Comparison of ENCODE assay signal across 25 mouse cellular contexts in genomic region chr13:53188935-53189334, GRCm38 (mm10).
DNase-seq lines count a peak whose midpoint lies in the region; ATAC-seq and TF ChIP-seq lines count a peak whose summit lies in the region.
"Had no signal": no experiment of that assay in that cellular context is flagged by ENCODE, and none has a peak within 500 bp of the region (broad histone marks: within the 10 kb centered on the region; RNA-seq: fewer than 3 reads in every experiment).

No protein-coding gene starts in this region.

- TF ChIP-seq CTCF in stomach, postnatal 0 days (IDR thresholded peaks at IDR 0.05; ENCODE audit: low read depth) = no peak

- H3K9me3 ChIP-seq in kidney, embryonic 16.5 days (ENCODE audit: low read length) = 0 out of 2 replicates have a peak, but pooled peaks cover 4% of the 10 kb centered on the region
- no peaks in the 10 kb centered on the region for H3K9me3 ChIP-seq in intestine, embryonic 16.5 days (ENCODE audit: control insufficient read depth, low read length)
- 0 out of 2 replicates have a peak, but pooled peaks cover 8% of the 10 kb centered on the region for H3K9me3 ChIP-seq in limb, embryonic 12.5 days
- no peaks in the 10 kb centered on the region for H3K9me3 ChIP-seq in stomach, postnatal 0 days (ENCODE audit: control insufficient read depth, low read length)
- H3K9me3 ChIP-seq: hindbrain, embryonic 12.5 days; liver, embryonic 12.5 days; midbrain, embryonic 10.5 days had no signal

- no peak for TF ChIP-seq EP300 in stomach, postnatal 0 days (optimal IDR thresholded peaks at IDR 0.05)

- peak overlapping the region; percentile 70; the same call in 1 of the 2 replicates for H3K27ac ChIP-seq in kidney, embryonic 16.5 days (ENCODE audit: low read length)
- H3K27ac ChIP-seq in intestine, embryonic 16.5 days (ENCODE audit: low read length) = no peak overlapping the region
- peak overlapping the region; percentile 36 for H3K27ac ChIP-seq in limb, embryonic 12.5 days
- H3K27ac ChIP-seq in stomach, postnatal 0 days (replicated peaks) = no peak overlapping the region
- H3K27ac ChIP-seq: hindbrain, embryonic 12.5 days; hindbrain, postnatal 0 days; layer of hippocampus, adult 2 months; liver, embryonic 12.5 days; midbrain, embryonic 10.5 days had no signal

- H3K27me3 ChIP-seq in kidney, embryonic 16.5 days (ENCODE audit: insufficient read depth, low read length) = no peaks in the 10 kb centered on the region; the same call in 1 of the 2 replicates
- no peaks in the 10 kb centered on the region for H3K27me3 ChIP-seq in intestine, embryonic 16.5 days (replicated peaks; ENCODE audit: control insufficient read depth, insufficient read depth, low read length)
- no peaks in the 10 kb centered on the region for H3K27me3 ChIP-seq in limb, embryonic 12.5 days
- no peaks in the 10 kb centered on the region for H3K27me3 ChIP-seq in stomach, postnatal 0 days (ENCODE audit: control insufficient read depth, insufficient read depth, low read length)
- H3K27me3 ChIP-seq: hindbrain, embryonic 12.5 days; liver, embryonic 12.5 days had no signal

- 40% methylated on average over 10 of the region's 10 CpGs for WGBS in kidney, embryonic 16.5 days
- WGBS in intestine, embryonic 16.5 days = 32% methylated on average over 10 of the region's 10 CpGs
- 38% methylated on average over 10 of the region's 10 CpGs for WGBS in limb, embryonic 12.5 days
- WGBS in stomach, postnatal 0 days = 22% methylated on average over 10 of the region's 10 CpGs

- peak overlapping the region; percentile 11; the same call in 1 of the 2 replicates for H3K4me2 ChIP-seq in kidney, embryonic 16.5 days (replicated peaks; ENCODE audit: low read depth, low read length)
- no peak overlapping the region for H3K4me2 ChIP-seq in intestine, embryonic 16.5 days (ENCODE audit: low read depth, low read length)
- H3K4me2 ChIP-seq in limb, embryonic 12.5 days = 0 out of 2 replicates have a peak overlapping the region, but pooled peaks have one; percentile 13
- peak overlapping the region; percentile 18; the same call in 1 of the 2 replicates for H3K4me2 ChIP-seq in stomach, postnatal 0 days (replicated peaks; ENCODE audit: low read depth)
- H3K4me2 ChIP-seq: hindbrain, embryonic 12.5 days; liver, embryonic 12.5 days had no signal

- ATAC-seq in kidney, embryonic 16.5 days (ENCODE audit: low FRiP score, low TSS enrichment) = no peak
- ATAC-seq in intestine, embryonic 16.5 days = 0 out of 2 replicates have a peak, but pooled peaks have one; percentile 26
- ATAC-seq in limb, embryonic 12.5 days (ENCODE audit: insufficient number of reproducible peaks, insufficient read depth, low FRiP score, low TSS enrichment, low read depth) = no peak
- ATAC-seq in stomach, postnatal 0 days (ENCODE audit: low FRiP score, low TSS enrichment) = peak; percentile 77
- ATAC-seq: forebrain, embryonic 14.5 days; hindbrain, postnatal 0 days; liver, embryonic 12.5 days; liver, postnatal 0 days; midbrain, embryonic 16.5 days had no signal

- H3K4me3 ChIP-seq in kidney, embryonic 16.5 days (ENCODE audit: low read length) = no peak overlapping the region
- no peak overlapping the region for H3K4me3 ChIP-seq in intestine, embryonic 16.5 days (ENCODE audit: low read length)
- no peak overlapping the region for H3K4me3 ChIP-seq in limb, embryonic 12.5 days (replicated peaks)
- H3K4me3 ChIP-seq in stomach, postnatal 0 days (ENCODE audit: low read depth, low read length) = no peak overlapping the region
- H3K4me3 ChIP-seq: hindbrain, embryonic 12.5 days; layer of hippocampus, adult 2 months; liver, embryonic 12.5 days; midbrain, embryonic 10.5 days had no signal

- H3K36me3 ChIP-seq in kidney, embryonic 16.5 days (ENCODE audit: insufficient read depth, low read length) = no peaks in the 10 kb centered on the region
- no peaks in the 10 kb centered on the region for H3K36me3 ChIP-seq in intestine, embryonic 16.5 days (ENCODE audit: control insufficient read depth, insufficient read depth, low read length)
- no peaks in the 10 kb centered on the region for H3K36me3 ChIP-seq in limb, embryonic 12.5 days
- H3K36me3 ChIP-seq in stomach, postnatal 0 days (ENCODE audit: control insufficient read depth, insufficient read depth, low read length) = no peaks in the 10 kb centered on the region
- H3K36me3 ChIP-seq: hindbrain, embryonic 12.5 days; liver, embryonic 12.5 days had no signal

- no peak overlapping the region for H3K9ac ChIP-seq in kidney, embryonic 16.5 days (replicated peaks; ENCODE audit: low read length)
- no peak overlapping the region for H3K9ac ChIP-seq in intestine, embryonic 16.5 days (ENCODE audit: low read depth, low read length)
- H3K9ac ChIP-seq in limb, embryonic 12.5 days (replicated peaks) = no peak overlapping the region
- H3K9ac ChIP-seq in stomach, postnatal 0 days (ENCODE audit: low read length) = no peak overlapping the region
- H3K9ac ChIP-seq: hindbrain, embryonic 12.5 days; liver, embryonic 12.5 days; liver, postnatal 0 days had no signal

- peaks cover 35% of the 10 kb centered on the region for H3K4me1 ChIP-seq in kidney, embryonic 16.5 days (ENCODE audit: insufficient read depth, low read length)
- peaks cover 39% of the 10 kb centered on the region for H3K4me1 ChIP-seq in intestine, embryonic 16.5 days (ENCODE audit: control insufficient read depth, insufficient read depth, low read length)
- H3K4me1 ChIP-seq in limb, embryonic 12.5 days (replicated peaks) = peaks cover 72% of the 10 kb centered on the region
- peaks cover 4% of the 10 kb centered on the region; the same call in 1 of the 2 replicates for H3K4me1 ChIP-seq in stomach, postnatal 0 days (replicated peaks; ENCODE audit: control insufficient read depth, insufficient read depth)
- H3K4me1 ChIP-seq: liver, embryonic 12.5 days had no signal

- DNase-seq in kidney, postnatal 10 days = no peak
- DNase-seq in stomach, postnatal 0 days (ENCODE audit: low spot score) = peak; percentile 49
- no peak for DNase-seq in left cerebral cortex, postnatal 10 days (ENCODE audit: extremely low spot score in 1 of 2, low spot score in 2 of 2)
- DNase-seq in heart, postnatal 14 days = no peak
- DNase-seq: adrenal gland, postnatal 36 days; B cell, adult 2 months; cerebellum, adult 2 months; cerebellum, postnatal 14 days; gastrocnemius, postnatal 14 days; kidney, adult 18-20 months; kidney, postnatal 36 days; liver, postnatal 0 days; lung, postnatal 14 days; right cerebral cortex, adult 18-20 months; thymus, postnatal 14 days had no signal

- intact Hi-C loops in left cerebral cortex, postnatal 10 days (cut with DNase I) = no loop called here
- intact Hi-C loops in heart, postnatal 14 days (cut with DNase I) = no loop called here

Comparison
In these comparisons a context has a peak if more than half of its experiments do, and no peak if none do; other contexts are left out.
1. ATAC-seq: peak in intestine, embryonic 16.5 days (single experiment) and stomach, postnatal 0 days (single experiment); none in kidney, embryonic 16.5 days (single experiment) and limb, embryonic 12.5 days (single experiment).
2. H3K27ac ChIP-seq: peak in kidney, embryonic 16.5 days (single experiment) and limb, embryonic 12.5 days (single experiment); none in intestine, embryonic 16.5 days (single experiment) and stomach, postnatal 0 days (single experiment).